Mouse (Mus musculus) cortical plate, adult 2 months (tissue): ENCODE measurements at regions not wholly inside any gene's neighbourhood (a gene's known extent, or its start where the extent isn't known, plus 50 kb on each side); places are given as distances from the start of the nearest gene placed in this dataset.

Experiments
- H3K27ac ChIP-seq: fragments of 200-500 bp; 2 replicates; pipeline ENCODE4 v1.5.1; 2012; ENCODE audit warnings: low read length, control low read depth, inconsistent platforms; ENCODE audit not compliant: insufficient read depth
- H3K4me1 ChIP-seq: fragments of 200-500 bp; 2 replicates; pipeline ENCODE4 v1.6.1; 2011; ENCODE audit warnings: low read length; ENCODE audit not compliant: control insufficient read depth, insufficient read depth
- H3K4me3 ChIP-seq: fragments of 200-500 bp; 2 replicates; pipeline ENCODE4 v1.5.1; 2011; ENCODE audit warnings: mild to moderate bottlenecking, low read length, control low read depth; ENCODE audit not compliant: insufficient read depth
- CTCF ChIP-seq: fragments of 200-500 bp; IDR thresholded peaks from 2 replicates; pipeline ENCODE4 v1.5.1; 2011; ENCODE audit warnings: mild to moderate bottlenecking, control low read depth, low read length; ENCODE audit not compliant: insufficient read depth; ENCODE audit errors: extremely low read depth
- POLR2A ChIP-seq: fragments of 200-500 bp; IDR thresholded peaks from 2 replicates; pipeline ENCODE4 v1.6.1; 2011; ENCODE audit warnings: mild to moderate bottlenecking, low read length, control low read depth; ENCODE audit not compliant: insufficient read depth; ENCODE audit errors: extremely low read depth

DNA sequence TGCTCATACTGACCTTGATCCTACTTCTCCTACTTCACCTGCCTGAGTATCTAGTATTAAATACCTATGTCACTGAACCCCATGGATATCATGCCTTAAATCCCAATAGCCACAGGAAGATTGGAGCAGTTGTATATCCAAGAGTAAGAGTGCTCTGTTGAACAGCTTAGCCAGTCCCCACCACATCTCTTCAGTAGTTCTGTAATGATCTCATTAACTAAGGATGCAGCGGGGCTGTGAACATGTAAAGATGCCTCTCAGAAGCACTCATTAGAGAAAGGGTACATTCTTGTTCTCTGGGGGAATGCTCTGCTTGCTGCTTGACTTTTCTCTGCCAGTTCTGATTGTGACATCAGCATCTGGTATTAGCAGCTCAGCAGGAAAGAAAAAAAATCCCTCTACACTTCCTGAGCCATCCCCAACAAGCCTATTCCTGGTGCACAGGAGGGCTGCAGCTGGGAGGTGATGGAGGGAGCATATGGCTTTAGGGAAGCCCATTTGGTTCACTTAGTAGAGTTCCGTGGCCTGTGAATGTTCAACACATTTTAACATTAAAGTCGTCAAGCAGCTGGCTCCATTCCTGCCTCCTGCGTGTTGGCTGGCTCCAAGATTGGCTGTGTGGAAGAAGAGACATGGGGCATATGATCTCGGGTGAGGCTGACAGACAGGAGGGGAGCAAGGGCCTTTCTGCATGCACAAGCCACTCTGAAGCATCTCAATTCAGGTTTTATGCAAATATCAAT, 613.1 kb upstream of the Auts2 start:
- TF ChIP-seq CTCF (no peak), POLR2A (no peak)
- Histone ChIP-seq H3K4me1 (peaks cover 2% of the 10 kb centered on the region; the same call in 1 of the 2 replicates), H3K27ac (no peak overlapping the region), H3K4me3 (no peak overlapping the region)

DNA sequence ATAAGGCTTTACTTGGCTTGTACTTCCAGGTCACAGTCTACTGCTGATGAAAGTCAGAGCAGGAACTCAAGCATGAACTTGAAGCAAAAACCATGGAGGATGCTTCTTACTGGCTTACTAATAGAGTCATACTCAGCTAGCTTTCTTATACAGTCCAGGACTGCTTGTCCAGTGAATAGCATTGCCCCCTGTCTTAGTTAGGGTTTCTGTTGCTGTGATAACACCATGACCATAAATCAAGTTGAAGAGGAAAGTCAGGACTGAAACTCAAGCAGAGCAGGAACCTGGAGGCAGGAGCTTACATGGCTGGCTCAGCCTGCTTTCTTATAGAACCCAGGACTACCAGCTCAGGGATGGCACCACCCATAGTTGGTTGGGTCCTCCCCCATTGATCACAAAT, 602.9 kb upstream of the Auts2 start:
- Histone ChIP-seq H3K4me3 (no peak overlapping the region), H3K4me1 (no peaks in the 10 kb centered on the region), H3K27ac (no peak overlapping the region)
- TF ChIP-seq CTCF, result no peak
- no peak for TF ChIP-seq POLR2A

DNA sequence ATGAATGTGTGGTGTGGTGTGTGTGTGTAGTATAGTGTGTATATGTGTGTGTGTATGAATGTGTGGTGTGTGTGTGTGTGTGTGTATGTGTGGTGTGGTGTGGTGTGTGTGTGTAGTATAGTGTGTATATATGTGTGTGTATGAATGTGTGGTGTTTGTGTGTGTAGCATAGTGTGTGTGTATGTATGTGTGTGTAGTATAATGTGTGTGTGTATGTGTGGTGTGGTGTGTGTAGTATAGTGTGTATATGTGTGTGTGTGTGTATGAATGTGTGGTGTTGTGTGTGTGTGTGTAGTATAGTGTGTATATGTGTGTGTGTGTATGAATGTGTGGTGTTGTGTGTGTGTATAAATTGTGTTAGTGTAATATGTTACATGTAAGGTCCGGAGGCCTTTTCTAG, 600.5 kb upstream of the Auts2 start:
- Histone ChIP-seq H3K27ac (no peak overlapping the region), H3K4me3 (no peak overlapping the region), H3K4me1 (no peaks in the 10 kb centered on the region)
- TF ChIP-seq POLR2A (no peak), CTCF (no peak)

DNA sequence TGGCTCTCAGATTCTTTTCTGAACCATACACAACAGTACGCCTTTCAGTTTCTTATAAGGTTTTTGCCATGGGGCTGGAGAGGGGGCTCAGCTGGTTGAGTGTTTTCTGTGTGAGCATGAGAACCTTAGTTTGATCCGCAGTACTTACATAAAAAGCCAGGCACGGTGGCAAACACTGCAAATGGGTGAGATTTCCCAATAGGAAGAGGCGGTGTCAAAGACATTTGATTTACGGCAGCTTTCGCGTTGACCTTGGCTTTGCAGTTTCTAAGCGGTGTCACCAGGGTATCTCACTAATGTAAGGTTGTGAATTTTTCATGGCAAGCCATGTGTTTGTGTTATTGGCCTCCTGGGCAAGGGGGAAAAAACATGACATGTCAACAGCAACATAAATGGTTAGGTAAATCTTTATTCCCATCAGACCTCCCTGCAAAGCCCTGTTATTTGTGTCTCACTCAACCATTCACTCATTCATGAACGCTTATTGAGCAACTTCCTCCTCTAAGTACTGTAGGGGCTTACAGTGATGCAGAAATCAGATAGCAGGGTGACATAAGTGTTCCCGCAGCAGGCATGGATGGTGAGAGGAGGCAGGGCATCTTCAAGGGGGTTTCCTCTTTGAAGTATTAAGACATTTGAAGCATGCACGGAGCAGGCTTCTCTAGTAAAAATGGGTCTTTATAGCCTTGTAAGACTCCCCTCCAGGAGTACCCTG, 599.4 kb upstream of the Auts2 start:
- no peak overlapping the region for H3K27ac ChIP-seq
- H3K4me1 ChIP-seq, result no peaks in the 10 kb centered on the region
- TF ChIP-seq CTCF, result no peak
- no peak for TF ChIP-seq POLR2A
- H3K4me3 ChIP-seq, result no peak overlapping the region

DNA sequence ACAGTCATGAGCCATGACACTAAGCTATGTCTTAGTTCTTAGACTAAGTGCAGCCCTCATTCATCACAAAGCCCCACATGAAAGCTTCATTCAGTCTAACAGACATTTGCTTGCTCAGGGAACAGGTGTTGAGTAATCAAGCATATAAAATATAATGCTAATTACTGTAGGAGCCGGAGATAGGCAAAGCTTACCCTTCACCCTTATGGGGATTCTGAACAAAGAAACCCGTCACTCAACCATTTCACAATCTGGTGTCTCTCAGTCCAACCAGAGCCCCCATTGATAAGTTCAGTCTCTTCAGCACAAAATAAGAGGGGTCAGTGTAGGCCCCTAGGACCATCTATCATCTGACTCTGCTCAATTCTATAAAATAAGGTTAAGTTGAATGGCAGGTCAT, 587.9 kb upstream of the Auts2 start:
- TF ChIP-seq POLR2A (no peak), CTCF (no peak)
- Histone ChIP-seq H3K4me3 (no peak overlapping the region), H3K27ac (no peak overlapping the region), H3K4me1 (no peaks in the 10 kb centered on the region)

DNA sequence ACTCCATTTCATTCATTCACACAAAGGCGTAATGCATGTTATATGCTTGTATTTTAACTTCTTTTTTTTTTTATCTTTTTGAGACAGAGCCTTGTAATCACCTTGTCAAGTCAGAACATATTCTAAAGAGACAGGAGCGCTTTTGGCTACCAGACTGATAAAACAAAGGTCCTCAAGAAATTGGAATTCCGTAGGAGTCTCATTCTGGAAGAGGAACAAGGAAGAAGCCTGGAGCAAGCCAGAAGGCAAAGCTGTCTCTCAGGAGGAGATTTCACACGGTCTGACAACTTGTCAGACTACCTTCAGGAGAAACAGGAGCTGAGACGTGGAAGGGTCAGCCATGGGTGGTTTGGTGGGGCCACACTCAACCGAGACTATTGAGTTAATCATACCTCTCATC, 587.2 kb upstream of the Auts2 start:
- no peaks in the 10 kb centered on the region for H3K4me1 ChIP-seq
- H3K27ac ChIP-seq, result no peak overlapping the region
- TF ChIP-seq POLR2A (no peak), CTCF (no peak)
- H3K4me3 ChIP-seq, result no peak overlapping the region

DNA sequence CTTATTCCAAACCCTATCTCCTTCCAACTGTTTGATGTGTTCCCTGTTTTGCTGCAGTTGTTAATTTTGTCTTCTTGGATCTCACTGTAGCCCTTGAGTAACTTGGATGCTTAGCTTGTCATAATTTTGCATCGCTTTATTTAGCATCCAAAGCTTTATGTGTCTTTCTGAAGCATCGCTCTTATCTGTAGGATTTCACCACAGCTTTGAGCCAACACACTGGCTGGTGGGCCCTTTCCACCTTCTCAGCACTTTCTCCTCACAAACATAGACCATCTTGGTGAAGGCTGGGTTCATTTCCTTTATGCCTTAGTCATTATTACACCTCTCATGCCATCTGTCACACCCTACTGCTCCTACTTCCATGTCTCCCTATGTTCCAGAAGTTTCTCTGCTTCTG, 581.1 kb upstream of the Auts2 start:
- Histone ChIP-seq H3K27ac (no peak overlapping the region; the same call in 1 of the 2 replicates), H3K4me3 (no peak overlapping the region), H3K4me1 (no peaks in the 10 kb centered on the region; the same call in none of the 2 replicates)
- TF ChIP-seq POLR2A (no peak), CTCF (no peak)

DNA sequence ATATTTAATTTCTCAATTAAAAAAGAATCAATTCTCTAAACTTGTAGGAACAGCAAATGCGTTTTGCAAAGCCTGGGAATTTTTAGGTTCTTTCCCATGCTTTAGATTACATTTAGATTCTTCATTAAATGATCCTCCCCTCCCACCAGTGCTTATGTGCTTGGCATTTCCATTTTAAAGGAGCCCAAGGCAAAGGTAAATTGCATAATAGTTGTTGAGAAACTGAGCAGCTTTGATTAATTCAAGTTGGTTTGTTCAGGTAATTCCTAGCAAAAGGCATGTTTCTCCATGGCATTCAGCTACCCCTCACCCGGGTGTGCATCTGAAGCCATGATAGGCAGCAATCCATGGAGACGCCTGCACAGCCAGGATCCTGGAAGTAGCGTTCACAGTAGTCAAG, 570.8 kb upstream of the Auts2 start:
- no peak overlapping the region for H3K4me3 ChIP-seq
- no peak overlapping the region for H3K27ac ChIP-seq
- TF ChIP-seq POLR2A, result no peak
- TF ChIP-seq CTCF, result no peak
- H3K4me1 ChIP-seq, result no peaks in the 10 kb centered on the region

DNA sequence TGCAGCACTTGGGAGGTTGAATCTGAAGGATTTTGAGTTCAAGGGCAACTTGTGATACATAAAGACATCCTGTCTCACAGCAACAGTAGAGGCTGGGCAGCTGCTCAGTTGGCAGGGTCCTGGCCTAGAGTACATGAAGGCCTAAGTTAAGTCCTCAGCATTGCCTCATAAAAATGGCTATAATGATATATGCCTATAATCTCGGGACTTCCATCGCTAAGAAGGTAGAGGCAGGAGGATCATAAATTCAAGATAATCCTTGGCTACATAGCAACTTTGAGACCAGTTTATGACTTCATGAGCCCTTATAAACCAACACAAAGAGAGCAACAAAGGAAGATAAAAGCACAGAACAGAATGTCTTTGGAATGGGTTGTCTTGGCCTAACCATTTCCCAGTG, 570.0 kb upstream of the Auts2 start:
- Histone ChIP-seq H3K4me3 (no peak overlapping the region), H3K4me1 (no peaks in the 10 kb centered on the region), H3K27ac (no peak overlapping the region)
- TF ChIP-seq CTCF, result no peak
- no peak for TF ChIP-seq POLR2A

DNA sequence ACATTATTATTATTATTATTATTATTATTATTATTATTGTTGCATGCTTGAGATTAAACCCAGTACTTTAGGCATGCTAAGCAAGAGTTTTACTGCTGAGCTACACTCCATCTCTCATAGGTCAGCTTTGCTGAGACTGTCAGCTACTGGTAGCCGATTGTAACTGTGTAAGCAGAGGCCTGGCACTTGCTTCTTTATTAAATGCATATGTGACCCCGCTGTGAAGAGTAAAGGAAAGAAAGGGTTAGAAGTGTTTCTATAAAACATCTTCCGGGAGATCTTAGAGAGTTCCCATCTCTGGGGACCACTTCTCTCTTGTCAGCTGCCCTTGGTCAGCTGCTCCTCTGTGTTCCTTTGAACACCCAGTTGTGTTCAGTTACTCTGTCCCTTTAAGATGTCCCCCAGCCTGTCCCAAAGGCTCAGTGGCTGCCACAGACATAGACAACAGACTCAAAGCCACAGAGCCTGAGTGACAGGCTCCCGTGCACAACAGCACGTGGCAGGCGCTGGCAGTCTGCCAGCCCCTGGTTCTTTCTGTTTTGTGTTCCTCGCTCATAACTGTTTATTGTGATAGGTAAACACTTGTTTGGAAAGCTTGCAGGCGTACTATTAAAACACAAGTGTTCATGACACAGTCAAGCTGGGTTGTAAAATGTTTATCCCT, 563.7 kb upstream of the Auts2 start:
- no peak overlapping the region for H3K4me3 ChIP-seq
- no peaks in the 10 kb centered on the region for H3K4me1 ChIP-seq
- H3K27ac ChIP-seq, result no peak overlapping the region
- TF ChIP-seq CTCF (no peak), POLR2A (no peak)
